Mouse (Mus musculus) frontal cortex, postnatal 36 days (tissue): ENCODE measurements at regions not wholly inside any gene's neighbourhood (a gene's known extent, or its start where the extent isn't known, plus 50 kb on each side); places are given as distances from the start of the nearest gene placed in this dataset.

Source experiments
- DNase-seq, 2 experiments: peaks; one replicate each; pipeline ENCODE4 v3.0.0; 2022; ENCODE audit warnings: low spot score in 2 of 2

GRCm38 (mm10) chr1:168823184-168823583 is 391.1 kb upstream of the Pbx1 start:
- no peak for DNase-seq

DNA sequence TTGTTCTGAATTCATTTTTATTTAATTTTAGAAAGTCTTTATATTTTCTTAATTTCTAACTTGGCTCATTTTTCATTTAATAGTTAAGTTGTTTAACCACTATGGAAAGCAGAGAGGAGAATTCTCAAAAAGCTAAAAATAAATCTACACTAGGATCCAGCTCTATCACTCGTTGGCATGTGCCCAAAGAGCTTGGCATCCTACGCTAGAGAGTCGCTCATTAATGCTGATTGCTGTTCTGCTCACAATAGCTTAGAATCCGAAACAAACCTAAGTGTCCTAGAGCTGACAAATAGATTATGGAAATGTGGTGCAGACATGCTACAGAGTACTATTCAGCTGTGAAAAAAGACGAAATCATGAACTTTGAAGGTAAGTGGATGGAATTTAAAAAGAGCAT is 386.3 kb upstream of the Pbx1 start:
- no peak for DNase-seq

DNA sequence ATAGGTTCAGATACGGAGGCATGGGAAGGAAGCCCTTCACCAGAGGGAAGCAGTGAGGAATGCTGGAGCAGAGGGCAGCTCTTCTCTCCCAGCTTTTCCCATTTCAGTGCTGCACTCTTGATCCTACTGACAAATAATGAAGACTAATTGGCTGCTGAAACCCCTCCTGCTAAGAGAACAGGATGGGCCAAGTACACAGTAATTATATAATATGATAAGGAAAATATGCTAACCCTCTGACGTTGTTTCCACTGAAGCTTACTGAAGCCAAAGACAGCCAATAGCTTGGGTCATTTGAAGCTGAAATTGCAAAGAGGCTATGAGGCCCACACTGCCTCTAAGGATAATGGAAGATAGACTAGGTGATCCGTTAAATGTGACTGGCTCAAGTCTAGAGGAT is 375.0 kb upstream of the Pbx1 start:
- no peak for DNase-seq

GRCm38 (mm10) chr1:168805442-168805841 is 373.4 kb upstream of the Pbx1 start:
- DNase-seq, result no peak

DNA sequence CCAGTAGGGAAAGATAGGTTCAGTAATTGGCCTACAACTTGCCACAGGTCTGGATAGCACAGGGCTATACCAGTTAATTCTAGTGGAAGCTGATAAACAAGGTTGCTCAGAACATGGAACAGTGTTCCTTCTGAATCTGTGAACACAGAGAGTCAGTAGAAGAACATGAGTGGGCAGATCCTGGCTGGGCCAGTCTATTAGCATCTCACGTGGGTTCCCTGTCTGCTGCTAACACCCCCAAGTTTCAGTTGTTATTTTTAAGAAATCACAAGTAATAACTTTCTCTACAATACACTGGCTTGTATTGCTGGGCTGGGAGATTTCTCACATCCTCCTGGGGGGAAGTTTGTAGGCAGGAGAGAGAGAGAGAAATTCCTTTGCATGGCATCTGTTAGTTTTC is 369.0 kb upstream of the Pbx1 start:
- peak; percentile 42 to 65 for DNase-seq

- no peak for DNase-seq
Measured at GRCm38 (mm10) chr1:168786731-168787130, 354.7 kb upstream of the Pbx1 start.

- DNase-seq, result no peak
Measured at GRCm38 (mm10) chr1:168783851-168784250, 351.8 kb upstream of the Pbx1 start.

DNA sequence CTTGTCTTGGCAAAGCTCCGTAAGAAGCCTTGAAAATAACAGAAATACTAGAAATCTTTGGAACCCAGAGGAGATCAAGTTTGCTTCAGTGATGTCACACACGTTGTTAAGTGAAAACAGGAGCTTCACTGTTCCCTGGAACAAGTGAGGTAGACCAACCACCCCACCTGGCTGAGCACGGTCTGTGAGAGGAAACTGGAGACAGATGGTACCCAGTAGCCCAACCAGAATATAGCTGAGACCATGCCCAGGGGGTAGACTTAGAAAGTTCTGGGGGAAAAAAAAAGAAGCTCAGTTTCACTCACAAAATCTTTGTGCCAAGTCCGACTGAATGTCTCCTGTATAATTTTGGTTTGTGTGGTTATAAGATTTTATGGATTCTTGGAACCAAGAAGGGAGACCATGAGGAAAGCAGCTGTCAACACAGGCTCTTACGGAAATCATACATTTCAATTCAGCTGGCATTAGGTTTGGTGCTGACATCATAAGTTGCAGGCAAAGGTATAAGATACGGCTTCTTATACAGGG is 332.4 kb upstream of the Pbx1 start:
- DNase-seq, result no peak

GRCm38 (mm10) chr1:168761095-168761494 is 329.0 kb upstream of the Pbx1 start:
- DNase-seq, result no peak

GRCm38 (mm10) chr1:168760239-168760638 is 328.2 kb upstream of the Pbx1 start:
- no peak for DNase-seq

GRCm38 (mm10) chr1:168758835-168759234 is 326.8 kb upstream of the Pbx1 start:
- no peak for DNase-seq

- DNase-seq, result no peak
Measured at GRCm38 (mm10) chr1:168754196-168754595, 322.1 kb upstream of the Pbx1 start.

DNA sequence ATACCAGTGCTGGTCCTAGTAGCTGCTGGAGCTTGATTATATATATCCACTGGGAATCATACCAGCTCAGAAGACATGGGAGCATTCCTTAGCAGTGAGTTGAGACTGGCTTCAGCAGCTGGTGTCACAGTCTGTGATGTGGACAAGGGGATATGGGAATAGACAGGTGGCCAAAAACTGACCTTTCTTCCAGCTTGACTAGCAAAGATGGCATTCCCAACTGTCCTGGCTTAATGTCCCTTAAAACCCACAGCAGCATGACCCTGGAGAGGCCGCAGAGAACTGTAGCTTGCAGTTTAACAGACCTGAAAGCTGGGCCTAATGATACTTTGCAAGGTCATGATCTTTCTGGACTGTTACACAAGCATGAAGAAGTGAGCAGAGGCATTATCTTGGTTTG is 311.4 kb upstream of the Pbx1 start:
- no peak for DNase-seq

GRCm38 (mm10) chr1:168738005-168738404 is 305.9 kb upstream of the Pbx1 start:
- DNase-seq, result no peak

GRCm38 (mm10) chr1:168737277-168737863 is 305.3 kb upstream of the Pbx1 start:
- no peak for DNase-seq

- no peak for DNase-seq
Measured at GRCm38 (mm10) chr1:168733066-168733465, 301.0 kb upstream of the Pbx1 start.

- DNase-seq, result no peak
Measured at GRCm38 (mm10) chr1:168709836-168710235, 277.8 kb upstream of the Pbx1 start.

- DNase-seq, result peak; percentile 21 to 45
Measured at GRCm38 (mm10) chr1:168709017-168709681, 277.1 kb upstream of the Pbx1 start.

GRCm38 (mm10) chr1:168708161-168708865 is 276.2 kb upstream of the Pbx1 start:
- peak in 1 of 2 experiments; percentile 14 for DNase-seq

DNA sequence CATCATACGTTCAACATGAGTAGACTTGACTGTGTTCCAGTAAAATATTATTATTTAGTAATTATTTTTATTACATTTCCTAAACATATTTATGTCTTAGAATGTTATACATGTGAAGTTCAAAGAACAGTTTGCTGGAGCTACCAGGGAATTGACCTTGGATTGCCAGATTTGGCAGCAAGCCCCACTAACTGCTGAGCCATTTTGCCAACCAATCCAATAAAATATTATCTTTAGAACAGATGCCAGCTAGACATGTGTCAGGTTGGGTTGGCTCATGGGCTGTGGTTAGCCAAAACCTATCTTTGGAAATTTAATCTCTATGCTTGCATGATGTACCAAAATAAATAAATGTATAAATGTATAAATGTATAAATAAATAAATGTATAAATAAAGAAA is 265.3 kb upstream of the Pbx1 start:
- no peak for DNase-seq

GRCm38 (mm10) chr1:168686821-168687220 is 254.8 kb upstream of the Pbx1 start:
- peak in 1 of 2 experiments; percentile 39 for DNase-seq

- DNase-seq, result no peak
Measured at GRCm38 (mm10) chr1:168685147-168685546, 253.1 kb upstream of the Pbx1 start.
